Mouse (Mus musculus) cortical plate, adult 2 months (tissue): Measurements from ENCODE around the gene Rln1. TPM values are rescaled to one million over a fixed set of nuclear protein-coding genes. Genes with fewer than 3 reads are reported as not detected.
A peak's percentile ranks its signal among the peaks of the same experiment; 100 is the strongest.

Experiments
- H3K27ac ChIP-seq: fragments of 200-500 bp; 2 replicates; pipeline ENCODE4 v1.5.1; 2012; ENCODE audit warnings: low read length, control low read depth, inconsistent platforms; ENCODE audit not compliant: insufficient read depth
- H3K4me1 ChIP-seq: fragments of 200-500 bp; 2 replicates; pipeline ENCODE4 v1.6.1; 2011; ENCODE audit warnings: low read length; ENCODE audit not compliant: control insufficient read depth, insufficient read depth
- H3K4me3 ChIP-seq: fragments of 200-500 bp; 2 replicates; pipeline ENCODE4 v1.5.1; 2011; ENCODE audit warnings: mild to moderate bottlenecking, low read length, control low read depth; ENCODE audit not compliant: insufficient read depth
- CTCF ChIP-seq: fragments of 200-500 bp; IDR thresholded peaks from 2 replicates; pipeline ENCODE4 v1.5.1; 2011; ENCODE audit warnings: mild to moderate bottlenecking, control low read depth, low read length; ENCODE audit not compliant: insufficient read depth; ENCODE audit errors: extremely low read depth
- POLR2A ChIP-seq: fragments of 200-500 bp; IDR thresholded peaks from 2 replicates; pipeline ENCODE4 v1.6.1; 2011; ENCODE audit warnings: mild to moderate bottlenecking, low read length, control low read depth; ENCODE audit not compliant: insufficient read depth; ENCODE audit errors: extremely low read depth
- polyA plus RNA-seq: library from polyadenylated mRNA; depleted of rRNA; stranded (reverse); fragments of >200 nt; gene quantifications from 2 replicates; pipeline ENCODE4 v1.2.3, GENCODE M21; 2012

The Rln1 gene
- polyA plus RNA-seq, 1 experiment, result 1.0 TPM

GRCm38 (mm10) chr19:29362173-29362930, 27.9 kb upstream of the Rln1 start:
- peaks cover 7% of the 10 kb centered on the region for H3K4me1 ChIP-seq
- TF ChIP-seq CTCF (no peak), POLR2A (no peak)
- H3K27ac ChIP-seq, result no peak overlapping the region
- H3K4me3 ChIP-seq, result peak overlapping the region; percentile 62

GRCm38 (mm10) chr19:29361468-29362130, 27.1 kb upstream of the Rln1 start:
- TF ChIP-seq POLR2A (peak; percentile 85; the same call in 1 of the 2 replicates), CTCF (no peak)
- H3K27ac ChIP-seq, result no peak overlapping the region
- H3K4me1 ChIP-seq, result peaks cover 7% of the 10 kb centered on the region
- peak overlapping the region; percentile 62 for H3K4me3 ChIP-seq

- TF ChIP-seq CTCF (no peak), POLR2A (no peak)
- peaks cover 7% of the 10 kb centered on the region for H3K4me1 ChIP-seq
- H3K4me3 ChIP-seq, result no peak overlapping the region; the same call in 1 of the 2 replicates
- H3K27ac ChIP-seq, result no peak overlapping the region
Observed at GRCm38 (mm10) chr19:29360251-29360650, 25.8 kb upstream of the Rln1 start.

DNA sequence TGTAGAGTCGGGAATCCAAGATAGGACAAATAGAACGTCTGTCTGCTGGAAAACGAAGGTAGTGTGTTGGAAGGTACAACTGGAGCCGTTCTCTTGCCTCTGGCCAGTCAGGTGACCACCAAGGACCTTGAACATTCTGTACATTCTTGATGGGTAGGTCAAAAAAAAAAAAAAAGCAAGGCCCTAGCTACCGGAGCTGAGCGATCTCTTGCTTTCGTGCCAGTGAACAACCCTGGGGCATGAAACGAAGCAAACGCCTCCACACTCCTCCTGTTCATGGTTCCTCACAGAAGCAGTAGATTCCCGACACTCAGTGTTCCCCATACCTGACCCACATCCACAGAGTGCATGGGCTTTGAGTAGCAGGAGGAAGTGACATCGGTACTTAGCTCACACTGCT, 21.8 kb upstream of the Rln1 start:
- Histone ChIP-seq H3K27ac (no peak overlapping the region), H3K4me1 (peaks cover 5% of the 10 kb centered on the region), H3K4me3 (no peak overlapping the region)
- TF ChIP-seq POLR2A (no peak), CTCF (no peak)

DNA sequence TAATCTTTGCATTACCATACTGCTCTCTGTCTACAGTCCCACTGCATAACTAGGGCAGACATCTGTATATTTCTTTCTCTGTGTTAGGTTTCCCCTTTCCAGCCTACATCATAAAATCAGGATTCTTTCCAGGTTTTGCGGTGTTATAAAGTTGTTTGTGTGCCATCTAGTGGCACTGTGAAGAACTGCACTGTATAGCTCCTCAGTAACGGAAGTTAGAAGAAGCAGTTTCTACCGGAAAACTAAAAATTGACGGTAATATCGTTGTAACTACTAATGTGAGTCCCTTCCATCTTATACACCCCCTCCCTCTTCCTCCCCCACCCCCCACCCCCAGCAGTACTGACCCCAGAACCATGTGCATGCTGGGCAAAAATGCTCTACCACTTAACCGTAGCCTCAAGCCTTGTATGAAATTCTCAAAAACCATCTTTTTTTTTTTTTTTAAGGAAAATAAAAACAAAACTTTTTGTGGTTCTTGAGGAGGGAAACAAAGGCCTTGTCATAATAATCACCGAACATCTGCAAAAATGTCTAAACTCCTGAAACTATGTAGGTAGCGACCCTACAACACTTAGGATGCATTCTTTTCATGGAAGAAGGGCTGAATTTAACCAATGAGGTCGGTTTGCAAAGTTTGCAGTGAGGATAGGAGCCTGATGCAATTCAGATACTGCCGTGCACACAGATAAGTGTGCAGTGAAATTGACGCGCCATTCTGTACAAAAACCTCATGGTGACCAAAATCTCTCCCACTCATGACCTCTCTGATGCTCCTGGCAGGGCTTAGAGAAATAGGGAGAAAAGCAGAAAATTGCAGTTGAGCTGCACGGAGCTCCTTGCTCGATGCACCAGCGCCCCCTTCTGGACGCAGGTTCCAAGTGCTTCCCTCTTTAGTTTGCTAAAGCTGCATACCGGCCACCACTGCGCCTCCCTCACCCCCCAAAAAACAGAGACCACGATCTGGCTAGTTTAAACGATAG, 20.7 kb upstream of the Rln1 start:
- Histone ChIP-seq H3K27ac (no peak overlapping the region), H3K4me3 (no peak overlapping the region; the same call in 1 of the 2 replicates)
- TF ChIP-seq POLR2A, result no peak
- peak; percentile 94 for TF ChIP-seq CTCF

DNA sequence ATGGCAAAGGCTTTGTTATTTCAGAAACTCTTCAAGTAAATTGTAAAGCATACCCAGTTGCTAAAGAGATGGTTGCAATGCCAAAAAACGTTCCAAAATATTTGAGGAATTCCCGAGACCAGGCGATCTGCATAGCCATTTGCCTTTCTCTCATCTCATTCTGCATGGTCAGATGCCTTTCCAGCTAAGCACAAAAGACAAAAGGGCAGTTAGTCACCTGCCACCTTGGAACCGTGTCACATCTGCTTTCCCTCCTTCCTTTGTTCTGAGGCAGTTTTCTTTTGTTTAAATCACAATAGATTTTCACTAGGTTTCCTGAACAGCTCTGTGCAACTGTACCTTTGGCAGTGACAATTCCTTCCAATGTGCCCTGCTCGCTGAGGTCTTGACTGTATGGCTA, 16.5 kb upstream of the Rln1 start:
- H3K4me1 ChIP-seq, result no peaks in the 10 kb centered on the region
- TF ChIP-seq CTCF (no peak), POLR2A (no peak)
- no peak overlapping the region for H3K4me3 ChIP-seq
- no peak overlapping the region for H3K27ac ChIP-seq

More for the DNA sequence above, 20.7 kb upstream of the Rln1 start:
- H3K4me1 ChIP-seq, result peaks cover 1% of the 10 kb centered on the region; the same call in 1 of the 2 replicates

- Histone ChIP-seq H3K27ac (no peak overlapping the region), H3K4me3 (no peak overlapping the region), H3K4me1 (no peaks in the 10 kb centered on the region)
- TF ChIP-seq POLR2A (no peak), CTCF (no peak)
Observed at GRCm38 (mm10) chr19:29345636-29346035, 11.2 kb upstream of the Rln1 start.

GRCm38 (mm10) chr19:29344868-29345267, 10.4 kb upstream of the Rln1 start:
- no peak for TF ChIP-seq CTCF
- TF ChIP-seq POLR2A, result no peak
- no peak overlapping the region for H3K4me3 ChIP-seq
- no peaks in the 10 kb centered on the region for H3K4me1 ChIP-seq
- no peak overlapping the region for H3K27ac ChIP-seq

DNA sequence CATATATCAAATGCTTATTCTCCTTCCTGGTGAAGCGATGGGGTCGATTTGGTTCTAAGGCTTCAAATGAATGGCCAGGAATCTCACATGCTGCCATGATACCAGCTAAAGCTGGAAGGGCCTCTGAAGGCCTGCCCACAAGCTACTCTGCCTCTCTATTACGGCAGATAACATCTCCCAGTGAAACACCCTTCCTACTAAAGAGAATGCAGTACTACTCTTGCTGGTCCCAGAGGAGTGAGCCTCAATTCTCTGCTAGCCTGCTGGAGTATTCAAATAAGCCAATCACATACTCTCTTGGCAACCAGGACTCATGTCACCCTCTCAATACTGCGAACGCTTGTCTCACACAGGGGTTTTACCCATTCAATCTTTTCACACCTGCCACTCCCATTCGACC, 7.8 kb upstream of the Rln1 start:
- Histone ChIP-seq H3K27ac (no peak overlapping the region), H3K4me1 (no peaks in the 10 kb centered on the region), H3K4me3 (no peak overlapping the region)
- TF ChIP-seq CTCF (no peak), POLR2A (no peak)
